Comparison of ENCODE assay signal across 30 mouse cellular contexts in genomic region chr9:13607609-13608185, GRCm38 (mm10).
A peak's percentile ranks its signal among the peaks of the same experiment; 100 is the strongest.
DNase-seq lines count a peak whose midpoint lies in the region; ATAC-seq and TF ChIP-seq lines count a peak whose summit lies in the region.
"Had no signal": no experiment of that assay in that cellular context is flagged by ENCODE, and none has a peak within 500 bp of the region (broad histone marks: within the 10 kb centered on the region; RNA-seq: fewer than 3 reads in every experiment).

No protein-coding gene starts in this region.

- H3K36me3 ChIP-seq in heart, embryonic 10.5 days, result no peaks in the 10 kb centered on the region
- no peaks in the 10 kb centered on the region for H3K36me3 ChIP-seq in lung, embryonic 15.5 days
- H3K36me3 ChIP-seq in MEL (ENCODE audit: control insufficient read depth in 1 of 2, insufficient read depth in 2 of 2, low read length in 2 of 2), result no peaks in the 10 kb centered on the region
- H3K36me3 ChIP-seq: hindbrain, embryonic 10.5 days; hindbrain, embryonic 15.5 days; kidney, embryonic 15.5 days; liver, embryonic 15.5 days; neural tube, embryonic 12.5 days had no signal

- no peaks in the 10 kb centered on the region for H3K79me2 ChIP-seq in MEL (ENCODE audit: control insufficient read depth, insufficient read depth, low read length, poor library complexity)

- no peak for TF ChIP-seq RAD21 in MEL (IDR thresholded peaks at IDR 0.05; ENCODE audit: low read depth, low read length)

- H3K4me1 ChIP-seq in heart, embryonic 10.5 days, result peaks cover 11% of the 10 kb centered on the region
- peaks cover 17% of the 10 kb centered on the region for H3K4me1 ChIP-seq in lung, embryonic 15.5 days
- no peaks in the 10 kb centered on the region for H3K4me1 ChIP-seq in MEL (ENCODE audit: control insufficient read depth in 1 of 2, insufficient read depth in 2 of 2, low read length in 2 of 2)
- peaks cover 5% of the 10 kb centered on the region for H3K4me1 ChIP-seq in cortical plate, adult 2 months (ENCODE audit: control insufficient read depth, insufficient read depth, low read length)
- H3K4me1 ChIP-seq: liver, embryonic 15.5 days had no signal

- TF ChIP-seq EP300 in MEL (IDR thresholded peaks at IDR 0.05; ENCODE audit: low read depth in 1 of 2, low read length in 2 of 2), result no peak

- no peaks in the 10 kb centered on the region for H3K9me3 ChIP-seq in heart, embryonic 10.5 days
- no peaks in the 10 kb centered on the region for H3K9me3 ChIP-seq in lung, embryonic 15.5 days
- no peaks in the 10 kb centered on the region for H3K9me3 ChIP-seq in MEL (replicated peaks; ENCODE audit: insufficient read depth, low read length)
- H3K9me3 ChIP-seq: heart, embryonic 13.5 days; hindbrain, embryonic 10.5 days; hindbrain, embryonic 15.5 days; kidney, embryonic 15.5 days; liver, embryonic 15.5 days; neural tube, embryonic 12.5 days had no signal

- no peak overlapping the region for H3K9ac ChIP-seq in lung, embryonic 15.5 days
- H3K9ac ChIP-seq in MEL (ENCODE audit: control insufficient read depth, low read depth, low read length, poor library complexity, severe bottlenecking), result no peak overlapping the region
- H3K9ac ChIP-seq: heart, embryonic 13.5 days; hindbrain, embryonic 15.5 days; kidney, embryonic 15.5 days; liver, embryonic 15.5 days; neural tube, embryonic 12.5 days had no signal

- ATAC-seq in lung, embryonic 15.5 days (ENCODE audit: borderline replicate concordance, extremely low read depth, low FRiP score, low TSS enrichment), result peak; percentile 56
- no peak for ATAC-seq in monocyte, adult 5-6 weeks (replicated peaks; ENCODE audit: insufficient number of reproducible peaks, low FRiP score, low TSS enrichment, poor library complexity, severe bottlenecking)
- ATAC-seq: CD4-positive, CD25-positive, alpha-beta regulatory T cell, adult 4 months; midbrain, embryonic 16.5 days had no signal

- 74% methylated on average over 8 of the region's 8 CpGs for WGBS in heart, embryonic 10.5 days
- WGBS in lung, embryonic 15.5 days, result 55% methylated on average over 8 of the region's 8 CpGs

- no peaks in the 10 kb centered on the region for H3K27me3 ChIP-seq in heart, embryonic 10.5 days (ENCODE audit: insufficient read depth, poor library complexity, severe bottlenecking)
- no peaks in the 10 kb centered on the region for H3K27me3 ChIP-seq in lung, embryonic 15.5 days
- peaks cover 0 to 2% of the 10 kb centered on the region in 2 experiments; a peak in 1 of 4 replicates for H3K27me3 ChIP-seq in MEL (ENCODE audit: control insufficient read depth in 1 of 2, insufficient read depth in 2 of 2, low read length in 2 of 2)
- H3K27me3 ChIP-seq: heart, embryonic 13.5 days; hindbrain, embryonic 15.5 days; kidney, embryonic 15.5 days; liver, embryonic 15.5 days; neural tube, embryonic 12.5 days had no signal

- H3K4me2 ChIP-seq in lung, embryonic 15.5 days, result no peak overlapping the region
- H3K4me2 ChIP-seq: heart, embryonic 13.5 days; hindbrain, embryonic 15.5 days; kidney, embryonic 15.5 days; liver, embryonic 15.5 days; neural tube, embryonic 12.5 days had no signal

- no peak overlapping the region for H3K4me3 ChIP-seq in heart, embryonic 10.5 days
- no peak overlapping the region for H3K4me3 ChIP-seq in lung, embryonic 15.5 days
- no peak overlapping the region for H3K4me3 ChIP-seq in MEL (ENCODE audit: control insufficient read depth in 1 of 2, insufficient read depth in 1 of 2, low read depth in 2 of 2, low read length in 2 of 2)
- no peak overlapping the region for H3K4me3 ChIP-seq in cortical plate, adult 2 months (ENCODE audit: insufficient read depth, low read length)
- H3K4me3 ChIP-seq: gastrocnemius, adult 2 months; heart, adult 2 months; heart, embryonic 13.5 days; hindbrain, embryonic 10.5 days; hindbrain, embryonic 15.5 days; kidney, embryonic 15.5 days; liver, embryonic 15.5 days; myocyte; neural tube, embryonic 12.5 days had no signal

- no peak for TF ChIP-seq CTCF in MEL (IDR thresholded peaks at IDR 0.05 in 2 of 3, conservative IDR thresholded peaks at IDR 0.05 in 1 of 3; ENCODE audit: control insufficient read depth in 1 of 3, insufficient read depth in 1 of 3, low read depth in 2 of 3, low read length in 3 of 3, poor library complexity in 1 of 3, severe bottlenecking in 1 of 3)
- no peak for TF ChIP-seq CTCF in cortical plate, adult 2 months (IDR thresholded peaks at IDR 0.05; ENCODE audit: extremely low read depth, insufficient read depth, low read length)

- no peak for TF ChIP-seq POLR2A in MEL (IDR thresholded peaks at IDR 0.05; ENCODE audit: control insufficient read depth in 1 of 2, insufficient read depth in 1 of 2, low read depth in 1 of 2, low read length in 2 of 2, poor library complexity in 1 of 2)
- no peak for TF ChIP-seq POLR2A in cortical plate, adult 2 months (IDR thresholded peaks at IDR 0.05; ENCODE audit: extremely low read depth, insufficient read depth, low read length)

- DNase-seq in heart, adult 11 months, result peak; percentile 67
- DNase-seq in heart, embryonic 10.5 days (ENCODE audit: low spot score), result no peak
- no peak for DNase-seq in lung, postnatal 4 days
- no peak for DNase-seq in MEL (ENCODE audit: low read depth, low spot score)
- DNase-seq in thymus, postnatal 25 days, result no peak
- DNase-seq: adrenal gland, postnatal 25 days; cerebellum, adult 18-20 months; cerebellum, postnatal 10 days; gastrocnemius, adult 2 months; gastrocnemius, postnatal 36 days; heart, adult 2 months; heart, postnatal 14 days; kidney, adult 18-20 months; kidney, postnatal 4 days; right cerebral cortex, postnatal 4 days; thymus, adult 2 months; thymus, postnatal 4 days had no signal

- no peak overlapping the region for H3K27ac ChIP-seq in heart, embryonic 10.5 days
- H3K27ac ChIP-seq in lung, embryonic 15.5 days, result no peak overlapping the region
- no peak overlapping the region for H3K27ac ChIP-seq in MEL (ENCODE audit: control insufficient read depth, low read depth, low read length)
- peak overlapping the region; percentile 81 for H3K27ac ChIP-seq in cortical plate, adult 2 months (ENCODE audit: insufficient read depth, low read length)
- H3K27ac ChIP-seq: gastrocnemius, adult 2 months; heart, adult 2 months; heart, embryonic 13.5 days; hindbrain, embryonic 10.5 days; hindbrain, embryonic 15.5 days; kidney, embryonic 15.5 days; liver, embryonic 15.5 days; neural tube, embryonic 12.5 days; stomach, postnatal 0 days had no signal

TF ChIP-seq in MEL, 35 proteins besides CTCF, POLR2A, EP300 and RAD21:
- TF ChIP-seq MAFK (IDR thresholded peaks at IDR 0.05; ENCODE audit: borderline replicate concordance, low read depth, low read length), result no peak
- peak; percentile 20; the same call in 1 of the 2 replicates for TF ChIP-seq BHLHE40 (IDR thresholded peaks at IDR 0.05; ENCODE audit: borderline replicate concordance, low read depth, low read length)
